Mouse (Mus musculus): ENCODE results near the gene D7Ertd443e. TPM values are rescaled to one million over a fixed set of nuclear protein-coding genes. Genes with fewer than 3 reads are reported as not detected.

The D7Ertd443e gene
- 1 to 10 TPM; 4.4 to 4.7 TPM for total RNA-seq (2021)
- long read RNA-seq, experiment 1: 0 reads
- long read RNA-seq, experiment 2, partial matches to known transcripts: 0 of 1 reads
- long read RNA-seq, experiment 2, other reads (novel, unspliced or antisense): 1 of 1 reads

GRCm38 (mm10) chr7:134385561-134385960 lies at the start of gene D7Ertd443e:
Gene D7Ertd443e, minus strand, starts transcription at chr7:134385661.
- no peak for TF ChIP-seq CTCF (conservative IDR thresholded peaks at IDR 0.05)
- Histone ChIP-seq H3K4me3 (no peak within 1 kb of the TSS), H3K27ac (no peak within 1 kb of the TSS)
- DNase-seq (ENCODE audit: low spot score in 2 of 2): no peak

- Histone ChIP-seq H3K4me3 (no peak overlapping the region), H3K27ac (no peak overlapping the region)
- no peak for DNase-seq (ENCODE audit: low spot score in 2 of 2)
- no peak for TF ChIP-seq CTCF (conservative IDR thresholded peaks at IDR 0.05)
Observed at GRCm38 (mm10) chr7:134431681-134432080, 46.2 kb upstream of the D7Ertd443e start.

DNA sequence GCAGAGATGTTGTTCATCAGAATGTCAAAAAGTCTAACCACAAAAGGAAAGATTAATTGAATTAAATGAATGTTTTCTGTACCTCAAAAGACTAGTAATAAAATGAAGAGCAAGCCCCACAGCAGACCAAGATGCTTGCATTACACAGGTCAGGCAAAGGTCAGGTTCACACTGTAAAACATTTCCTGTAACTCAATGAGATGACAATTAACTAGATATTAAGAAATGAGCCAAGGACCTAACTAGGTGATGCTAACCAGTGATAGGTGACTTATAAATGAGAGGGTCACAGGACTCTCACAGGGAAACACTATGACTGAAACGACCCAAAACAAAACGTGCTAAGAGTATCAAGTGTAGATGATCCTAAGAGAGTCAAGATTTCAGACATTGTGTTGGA lies 43.2 kb upstream of the D7Ertd443e start:
- H3K27ac ChIP-seq: no peak overlapping the region
- no peak for TF ChIP-seq CTCF (conservative IDR thresholded peaks at IDR 0.05)
- DNase-seq (ENCODE audit: low spot score in 2 of 2): no peak
- H3K4me3 ChIP-seq: no peak overlapping the region

GRCm38 (mm10) chr7:134415014-134415413 lies 29.6 kb upstream of the D7Ertd443e start:
- Histone ChIP-seq H3K4me3 (no peak overlapping the region), H3K27ac (no peak overlapping the region)
- no peak for DNase-seq (ENCODE audit: low spot score in 2 of 2)
- TF ChIP-seq CTCF (conservative IDR thresholded peaks at IDR 0.05): peak; percentile 16; the same call in 1 of the 2 replicates

GRCm38 (mm10) chr7:134414005-134414690 lies 28.7 kb upstream of the D7Ertd443e start:
- DNase-seq (ENCODE audit: low spot score in 2 of 2): peak in 1 of 2 experiments; percentile 39
- H3K4me3 ChIP-seq: no peak overlapping the region
- H3K27ac ChIP-seq: no peak overlapping the region
- peak; percentile 77 for TF ChIP-seq CTCF (conservative IDR thresholded peaks at IDR 0.05)

GRCm38 (mm10) chr7:134408641-134409040 lies 23.2 kb upstream of the D7Ertd443e start:
- no peak overlapping the region for H3K4me3 ChIP-seq
- TF ChIP-seq CTCF (conservative IDR thresholded peaks at IDR 0.05): no peak
- H3K27ac ChIP-seq: no peak overlapping the region
- no peak for DNase-seq (ENCODE audit: low spot score in 2 of 2)

DNA sequence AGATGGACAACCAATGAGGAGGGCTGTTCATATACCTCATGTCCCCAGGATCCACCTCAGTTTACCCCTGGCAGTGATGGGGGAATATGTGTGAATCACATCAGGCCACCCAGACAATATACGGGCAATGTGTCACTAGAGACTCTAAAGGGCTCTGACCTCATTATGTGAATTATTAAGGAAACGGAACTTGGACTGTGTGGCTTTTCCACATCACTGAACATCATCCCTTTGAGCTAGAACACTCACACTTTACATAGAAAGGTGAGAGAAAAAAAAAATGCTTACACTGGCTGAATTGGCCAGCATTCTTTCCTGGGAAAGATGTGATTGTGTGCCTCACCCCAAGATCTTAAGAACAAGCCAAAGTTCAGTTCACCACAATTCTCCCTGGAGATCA lies 15.3 kb upstream of the D7Ertd443e start:
- H3K27ac ChIP-seq: no peak overlapping the region
- no peak overlapping the region for H3K4me3 ChIP-seq
- DNase-seq (ENCODE audit: low spot score in 2 of 2): no peak
- TF ChIP-seq CTCF (conservative IDR thresholded peaks at IDR 0.05): no peak

GRCm38 (mm10) chr7:134396769-134397168 lies 11.3 kb upstream of the D7Ertd443e start:
- H3K27ac ChIP-seq: no peak overlapping the region
- no peak for TF ChIP-seq CTCF (conservative IDR thresholded peaks at IDR 0.05)

GRCm38 (mm10) chr7:134382791-134383190 lies 2.7 kb downstream of the D7Ertd443e start:
- Histone ChIP-seq H3K4me3 (no peak overlapping the region), H3K27ac (no peak overlapping the region)
- no peak for DNase-seq (ENCODE audit: low spot score in 2 of 2)
- no peak for TF ChIP-seq CTCF (conservative IDR thresholded peaks at IDR 0.05)

More at GRCm38 (mm10) chr7:134396769-134397168, 11.3 kb upstream of the D7Ertd443e start:
- DNase-seq (ENCODE audit: low spot score in 2 of 2): no peak
- no peak overlapping the region for H3K4me3 ChIP-seq

DNA sequence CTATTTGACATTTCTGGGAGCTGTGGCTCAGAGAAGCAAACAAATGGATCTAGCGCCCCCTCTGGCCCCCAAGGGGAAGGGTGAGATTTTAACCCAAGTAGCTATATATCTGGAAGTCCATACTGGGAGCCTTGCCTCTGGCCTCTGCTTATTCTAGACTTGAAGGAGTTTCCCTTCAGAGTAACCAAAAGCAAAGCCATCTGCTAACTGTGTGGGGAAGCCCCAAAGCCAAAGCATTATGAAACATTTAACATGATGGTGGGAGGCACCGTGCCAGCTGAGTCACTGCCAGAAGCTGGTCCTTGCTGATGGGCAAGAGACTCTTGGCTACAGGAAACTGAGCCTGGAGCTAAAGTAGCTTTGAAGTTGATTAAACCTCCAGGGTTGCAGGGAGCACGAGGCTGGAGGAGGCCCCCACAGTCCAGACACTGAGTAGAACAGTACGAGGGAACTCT lies 4.0 kb downstream of the D7Ertd443e start:
- Histone ChIP-seq H3K4me3 (no peak overlapping the region), H3K27ac (no peak overlapping the region)
- peak; percentile 70 for TF ChIP-seq CTCF (conservative IDR thresholded peaks at IDR 0.05)
- peak; percentile 61 to 69 for DNase-seq (ENCODE audit: low spot score in 2 of 2)

- no peak overlapping the region for H3K4me3 ChIP-seq
- peak; percentile 19 to 28 for DNase-seq (ENCODE audit: low spot score in 2 of 2)
- peak; percentile 77 for TF ChIP-seq CTCF (conservative IDR thresholded peaks at IDR 0.05)
- H3K27ac ChIP-seq: no peak overlapping the region
Observed at GRCm38 (mm10) chr7:134378273-134378672, 7.2 kb downstream of the D7Ertd443e start.

- no peak for TF ChIP-seq CTCF (conservative IDR thresholded peaks at IDR 0.05)
- H3K4me3 ChIP-seq: no peak overlapping the region
- H3K27ac ChIP-seq: no peak overlapping the region
- DNase-seq (ENCODE audit: low spot score in 2 of 2): peak; percentile 31 to 58
Observed at GRCm38 (mm10) chr7:134376786-134377185, 8.7 kb downstream of the D7Ertd443e start.

- TF ChIP-seq CTCF (conservative IDR thresholded peaks at IDR 0.05): no peak
- H3K4me3 ChIP-seq: no peak overlapping the region
- DNase-seq (ENCODE audit: low spot score in 2 of 2): no peak
- H3K27ac ChIP-seq: no peak overlapping the region
Observed at GRCm38 (mm10) chr7:134372276-134372675, 13.2 kb downstream of the D7Ertd443e start.

DNA sequence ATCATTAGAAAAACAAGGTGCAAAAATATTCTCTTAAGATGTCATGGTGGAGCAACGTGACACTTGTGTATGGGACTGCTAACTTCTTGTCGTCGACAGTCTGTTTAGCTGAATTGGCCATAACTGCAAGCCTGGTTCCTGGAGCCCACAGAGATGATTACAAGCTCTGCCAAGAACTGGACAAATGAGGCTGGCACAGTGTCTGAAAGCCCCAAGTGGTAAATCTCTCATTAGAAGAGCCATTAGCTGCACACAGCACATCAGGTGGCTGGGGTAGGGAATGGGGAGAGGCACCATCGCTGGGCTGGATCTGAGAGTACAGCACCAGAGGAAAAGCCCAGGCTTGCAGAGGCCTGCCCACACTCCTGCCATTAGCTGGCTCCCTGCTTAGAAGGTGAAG lies 16.2 kb downstream of the D7Ertd443e start:
- Histone ChIP-seq H3K4me3 (no peak overlapping the region), H3K27ac (no peak overlapping the region)
- peak; percentile 8 to 11 for DNase-seq (ENCODE audit: low spot score in 2 of 2)
- no peak for TF ChIP-seq CTCF (conservative IDR thresholded peaks at IDR 0.05)
